14 mouse cellular contexts compared by ENCODE assay signal in the genomic region with DNA sequence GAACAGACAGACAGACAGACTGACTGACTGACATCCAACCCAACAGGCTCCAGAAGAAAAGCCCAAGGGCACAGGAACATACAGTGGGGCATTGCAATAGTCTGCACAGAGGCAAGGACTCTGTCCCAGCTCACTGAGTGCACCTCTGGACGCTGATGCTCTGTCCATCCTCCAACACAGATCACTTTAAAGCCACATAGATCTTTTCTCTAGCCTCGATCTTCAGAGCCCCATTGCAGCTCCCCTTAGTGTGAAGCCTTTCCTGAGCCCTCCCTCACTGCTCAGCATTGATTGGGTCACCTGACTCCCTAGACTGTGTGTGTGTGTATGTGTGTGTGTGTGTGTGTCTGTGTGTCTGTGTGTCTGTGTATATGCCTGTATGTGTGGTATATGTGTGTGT.
DNase-seq lines count a peak whose midpoint lies in the region; ATAC-seq lines count a peak whose summit lies in the region.
"Had no signal": no experiment of that assay in that cellular context is flagged by ENCODE, and none has a peak within 500 bp of the region (broad histone marks: within the 10 kb centered on the region; RNA-seq: fewer than 3 reads in every experiment).

No protein-coding gene starts in this region.

- H3K9me3 ChIP-seq in embryonic facial prominence, embryonic 11.5 days (replicated peaks; ENCODE audit: control insufficient read depth, low read length) = no peaks in the 10 kb centered on the region
- H3K9me3 ChIP-seq in forebrain, embryonic 14.5 days (replicated peaks; ENCODE audit: control insufficient read depth, low read length) = no peaks in the 10 kb centered on the region
- H3K9me3 ChIP-seq in hindbrain, embryonic 15.5 days = no peaks in the 10 kb centered on the region
- no peaks in the 10 kb centered on the region for H3K9me3 ChIP-seq in midbrain, embryonic 16.5 days (replicated peaks; ENCODE audit: control insufficient read depth, low read length, poor library complexity, severe bottlenecking)
- H3K9me3 ChIP-seq: embryonic facial prominence, embryonic 15.5 days had no signal

- 25% methylated on average over 2 of the region's 2 CpGs for WGBS in embryonic facial prominence, embryonic 11.5 days
- WGBS in forebrain, embryonic 14.5 days = 7% methylated on average over 2 of the region's 2 CpGs
- whole genome bisulfite sequencing in hindbrain, embryonic 15.5 days = 14% methylated on average over 2 of the region's 2 CpGs
- 10% methylated on average over 2 of the region's 2 CpGs for WGBS in midbrain, embryonic 16.5 days

- ATAC-seq in embryonic facial prominence, embryonic 11.5 days (replicated peaks; ENCODE audit: insufficient number of reproducible peaks, low FRiP score, low TSS enrichment, low read depth) = peak; percentile 25; the same call in 1 of the 2 replicates
- peak; percentile 68 for ATAC-seq in forebrain, embryonic 14.5 days
- ATAC-seq in hindbrain, embryonic 15.5 days (ENCODE audit: low FRiP score, low read depth) = peak; percentile 59
- peak; percentile 79 for ATAC-seq in midbrain, embryonic 16.5 days

- no peak overlapping the region for H3K9ac ChIP-seq in embryonic facial prominence, embryonic 11.5 days (replicated peaks; ENCODE audit: low read length)
- peak overlapping the region; percentile 44 for H3K9ac ChIP-seq in forebrain, embryonic 14.5 days (ENCODE audit: low read length)
- H3K9ac ChIP-seq in hindbrain, embryonic 15.5 days = peak overlapping the region; percentile 41
- H3K9ac ChIP-seq in midbrain, embryonic 16.5 days (ENCODE audit: low read depth, low read length) = peak overlapping the region; percentile 59
- H3K9ac ChIP-seq: embryonic facial prominence, embryonic 15.5 days; liver, embryonic 13.5 days had no signal

- no peaks in the 10 kb centered on the region for H3K36me3 ChIP-seq in embryonic facial prominence, embryonic 11.5 days (replicated peaks; ENCODE audit: control insufficient read depth, insufficient read depth, low read depth, low read length)
- H3K36me3 ChIP-seq in forebrain, embryonic 14.5 days (ENCODE audit: control insufficient read depth, insufficient read depth, low read length) = no peaks in the 10 kb centered on the region
- no peaks in the 10 kb centered on the region for H3K36me3 ChIP-seq in hindbrain, embryonic 15.5 days
- no peaks in the 10 kb centered on the region for H3K36me3 ChIP-seq in midbrain, embryonic 16.5 days (ENCODE audit: control insufficient read depth, insufficient read depth, low read length)
- H3K36me3 ChIP-seq: embryonic facial prominence, embryonic 15.5 days; G1E; liver, embryonic 13.5 days had no signal

- no peaks in the 10 kb centered on the region for H3K27me3 ChIP-seq in embryonic facial prominence, embryonic 11.5 days (ENCODE audit: control insufficient read depth, insufficient read depth, low read length)
- no peaks in the 10 kb centered on the region for H3K27me3 ChIP-seq in forebrain, embryonic 14.5 days (replicated peaks; ENCODE audit: control insufficient read depth, insufficient read depth, low read length)
- no peaks in the 10 kb centered on the region for H3K27me3 ChIP-seq in hindbrain, embryonic 15.5 days
- no peaks in the 10 kb centered on the region for H3K27me3 ChIP-seq in midbrain, embryonic 16.5 days (ENCODE audit: control insufficient read depth, insufficient read depth, low read depth, low read length)
- H3K27me3 ChIP-seq: embryonic facial prominence, embryonic 15.5 days; liver, embryonic 13.5 days had no signal

- no peak overlapping the region for H3K4me3 ChIP-seq in embryonic facial prominence, embryonic 11.5 days (ENCODE audit: low read depth, low read length)
- H3K4me3 ChIP-seq in forebrain, embryonic 14.5 days (ENCODE audit: low read depth, low read length) = peak overlapping the region; percentile 10; the same call in 1 of the 2 replicates
- H3K4me3 ChIP-seq in hindbrain, embryonic 15.5 days = no peak overlapping the region
- H3K4me3 ChIP-seq in midbrain, embryonic 16.5 days (ENCODE audit: low read depth, low read length) = no peak overlapping the region
- H3K4me3 ChIP-seq: embryonic facial prominence, embryonic 15.5 days; liver, embryonic 13.5 days; myocyte had no signal

- H3K4me2 ChIP-seq in embryonic facial prominence, embryonic 11.5 days (ENCODE audit: low read depth, low read length) = no peak overlapping the region
- peak overlapping the region; percentile 34 for H3K4me2 ChIP-seq in forebrain, embryonic 14.5 days (ENCODE audit: low read length)
- H3K4me2 ChIP-seq in hindbrain, embryonic 15.5 days = peak overlapping the region; percentile 43; the same call in 1 of the 2 replicates
- peak overlapping the region; percentile 38 for H3K4me2 ChIP-seq in midbrain, embryonic 16.5 days (ENCODE audit: low read length)
- H3K4me2 ChIP-seq: embryonic facial prominence, embryonic 15.5 days; liver, embryonic 13.5 days had no signal

- H3K27ac ChIP-seq in embryonic facial prominence, embryonic 11.5 days (replicated peaks; ENCODE audit: low read depth, low read length) = 0 out of 2 replicates have a peak overlapping the region, but pooled peaks have one; percentile 8
- peak overlapping the region; percentile 86 for H3K27ac ChIP-seq in forebrain, embryonic 14.5 days (ENCODE audit: low read depth, low read length)
- peak overlapping the region; percentile 79 for H3K27ac ChIP-seq in hindbrain, embryonic 15.5 days (replicated peaks)
- peak overlapping the region; percentile 89 for H3K27ac ChIP-seq in midbrain, embryonic 16.5 days (ENCODE audit: low read length)
- H3K27ac ChIP-seq: embryonic facial prominence, embryonic 15.5 days; liver, embryonic 13.5 days had no signal

- H3K4me1 ChIP-seq in embryonic facial prominence, embryonic 11.5 days (ENCODE audit: control insufficient read depth, insufficient read depth, low read length) = no peaks in the 10 kb centered on the region
- H3K4me1 ChIP-seq in forebrain, embryonic 14.5 days (ENCODE audit: control insufficient read depth, insufficient read depth, low read length) = peaks cover 13% of the 10 kb centered on the region
- H3K4me1 ChIP-seq in hindbrain, embryonic 15.5 days (replicated peaks) = peaks cover 15% of the 10 kb centered on the region
- H3K4me1 ChIP-seq in midbrain, embryonic 16.5 days (ENCODE audit: control insufficient read depth, insufficient read depth, low read length) = peaks cover 13% of the 10 kb centered on the region
- H3K4me1 ChIP-seq: embryonic facial prominence, embryonic 15.5 days; liver, embryonic 13.5 days had no signal

- DNase-seq in embryonic facial prominence, embryonic 11.5 days (ENCODE audit: low spot score) = peak; percentile 4
- DNase-seq in forebrain, embryonic 14.5 days (ENCODE audit: low spot score) = peak; percentile 58
- no peak for DNase-seq in thymus, adult 18-20 months
- DNase-seq in B cell, adult 2 months = no peak
- no peak for DNase-seq in adrenal gland, adult 8-10 months
- no peak for DNase-seq in adrenal gland, adult 2 months
- DNase-seq: adrenal gland, postnatal 25 days; liver, embryonic 13.5 days; thymus, adult 2 months had no signal

Comparison
In these comparisons a context has a peak if more than half of its experiments do, and no peak if none do; other contexts are left out.
1. ATAC-seq: peak in every context shown above with its lines; median percentile 79 in midbrain, embryonic 16.5 days; 68 in forebrain, embryonic 14.5 days; 59 in hindbrain, embryonic 15.5 days; 25 in embryonic facial prominence, embryonic 11.5 days.
2. DNase-seq: peak in embryonic facial prominence, embryonic 11.5 days (single experiment) and forebrain, embryonic 14.5 days (single experiment); none in thymus, adult 18-20 months (0 of 2), B cell, adult 2 months (0 of 2), adrenal gland, adult 8-10 months (single experiment) and adrenal gland, adult 2 months (single experiment).
3. H3K27ac ChIP-seq: peak in every context shown above with its lines; median percentile 89 in midbrain, embryonic 16.5 days; 86 in forebrain, embryonic 14.5 days; 79 in hindbrain, embryonic 15.5 days; 8 in embryonic facial prominence, embryonic 11.5 days.